Mouse (Mus musculus): ENCODE measurements around the gene Rbm8a2. TPM values are rescaled to one million over a fixed set of nuclear protein-coding genes. Genes with fewer than 3 reads are reported as not detected.
"Not testable (repeated sequence)": the region's sequence is repeated elsewhere in the genome, so short reads cannot be mapped to it uniquely, and the experiment has no call there.

Gene Rbm8a2
- total RNA-seq (2015; ENCODE audit: low replicate concordance) (not detected in 2 replicates), total RNA-seq (2017; ENCODE audit: low replicate concordance) (not detected in 2 replicates)

- ATAC-seq (replicated peaks; ENCODE audit: low FRiP score, poor library complexity, severe bottlenecking): not testable (repeated sequence)
These were observed at the start of gene Rbm8a2 for GRCm38 (mm10) chr1:175979014-175979413. Rbm8a2 (minus strand) TSS chr1:175979114.

GRCm38 (mm10) chr1:176028397-176028796 is 49.5 kb upstream of the Rbm8a2 start:
- ATAC-seq (replicated peaks; ENCODE audit: low FRiP score, poor library complexity, severe bottlenecking): no peak

- ATAC-seq (replicated peaks; ENCODE audit: low FRiP score, poor library complexity, severe bottlenecking): no peak
These were observed 45.6 kb upstream of the Rbm8a2 start for GRCm38 (mm10) chr1:176024501-176024900.

- ATAC-seq (replicated peaks; ENCODE audit: low FRiP score, poor library complexity, severe bottlenecking): no peak
These were observed 39.6 kb upstream of the Rbm8a2 start for GRCm38 (mm10) chr1:176018523-176018922.

- no peak for ATAC-seq (replicated peaks; ENCODE audit: low FRiP score, poor library complexity, severe bottlenecking)
These were observed 37.2 kb upstream of the Rbm8a2 start for GRCm38 (mm10) chr1:176016076-176016475.

GRCm38 (mm10) chr1:176013497-176014268 is 34.8 kb upstream of the Rbm8a2 start:
- no peak for ATAC-seq (replicated peaks; ENCODE audit: low FRiP score, poor library complexity, severe bottlenecking)

- no peak for ATAC-seq (replicated peaks; ENCODE audit: low FRiP score, poor library complexity, severe bottlenecking)
These were observed 32.6 kb upstream of the Rbm8a2 start for GRCm38 (mm10) chr1:176011535-176011934.

GRCm38 (mm10) chr1:176011072-176011471 is 32.2 kb upstream of the Rbm8a2 start:
- no peak for ATAC-seq (replicated peaks; ENCODE audit: low FRiP score, poor library complexity, severe bottlenecking)

GRCm38 (mm10) chr1:176008411-176008810 is 29.5 kb upstream of the Rbm8a2 start:
- ATAC-seq (replicated peaks; ENCODE audit: low FRiP score, poor library complexity, severe bottlenecking): no peak

GRCm38 (mm10) chr1:176000599-176000998 is 21.7 kb upstream of the Rbm8a2 start:
- ATAC-seq (replicated peaks; ENCODE audit: low FRiP score, poor library complexity, severe bottlenecking): no peak

GRCm38 (mm10) chr1:175997076-175997651 is 18.2 kb upstream of the Rbm8a2 start:
- no peak for ATAC-seq (replicated peaks; ENCODE audit: low FRiP score, poor library complexity, severe bottlenecking)

- no peak for ATAC-seq (replicated peaks; ENCODE audit: low FRiP score, poor library complexity, severe bottlenecking)
These were observed 10.0 kb upstream of the Rbm8a2 start for GRCm38 (mm10) chr1:175988912-175989311.

GRCm38 (mm10) chr1:175988448-175988847 is 9.5 kb upstream of the Rbm8a2 start:
- ATAC-seq (replicated peaks; ENCODE audit: low FRiP score, poor library complexity, severe bottlenecking): no peak

GRCm38 (mm10) chr1:175970710-175971109 is 8.2 kb downstream of the Rbm8a2 start:
- ATAC-seq (replicated peaks; ENCODE audit: low FRiP score, poor library complexity, severe bottlenecking): no peak

GRCm38 (mm10) chr1:175967004-175967745 is 11.7 kb downstream of the Rbm8a2 start:
- ATAC-seq (replicated peaks; ENCODE audit: low FRiP score, poor library complexity, severe bottlenecking): no peak

- no peak for ATAC-seq (replicated peaks; ENCODE audit: low FRiP score, poor library complexity, severe bottlenecking)
These were observed 17.1 kb downstream of the Rbm8a2 start for GRCm38 (mm10) chr1:175961786-175962185.

- no peak for ATAC-seq (replicated peaks; ENCODE audit: low FRiP score, poor library complexity, severe bottlenecking)
These were observed 28.1 kb downstream of the Rbm8a2 start for GRCm38 (mm10) chr1:175950851-175951250.

GRCm38 (mm10) chr1:175950421-175950820 is 28.5 kb downstream of the Rbm8a2 start:
- no peak for ATAC-seq (replicated peaks; ENCODE audit: low FRiP score, poor library complexity, severe bottlenecking)

GRCm38 (mm10) chr1:175946718-175947315 is 32.1 kb downstream of the Rbm8a2 start:
- no peak for ATAC-seq (replicated peaks; ENCODE audit: low FRiP score, poor library complexity, severe bottlenecking)

- no peak for ATAC-seq (replicated peaks; ENCODE audit: low FRiP score, poor library complexity, severe bottlenecking)
These were observed 35.7 kb downstream of the Rbm8a2 start for GRCm38 (mm10) chr1:175943168-175943567.

Measured in erythroblast, adult 5-6 weeks (primary cell).